Mouse (Mus musculus) gastrocnemius, adult 2 months (tissue): ENCODE measurements around the gene Gatad2a. TPM values are rescaled to one million over a fixed set of nuclear protein-coding genes. Genes with fewer than 3 reads are reported as not detected.
"Not testable (repeated sequence)": the region's sequence is repeated elsewhere in the genome, so short reads cannot be mapped to it uniquely, and the experiment has no call there.

Source experiments
- DNase-seq: peaks from one replicate; pipeline ENCODE4 v3.0.0; 2022
- H3K27ac ChIP-seq: fragments of 200-600 bp; 2 replicates; pipeline ENCODE4 v1.8.1; 2022; ENCODE audit warnings: mild to moderate bottlenecking
- H3K4me3 ChIP-seq: fragments of 200-600 bp; 2 replicates; pipeline ENCODE4 v1.8.1; 2022; ENCODE audit warnings: mild to moderate bottlenecking, moderate library complexity
- CTCF ChIP-seq: fragments of 200-600 bp; IDR thresholded peaks from 2 replicates; pipeline ENCODE4 v1.8.1; 2022; ENCODE audit warnings: antibody characterized with exemption, mild to moderate bottlenecking, moderate library complexity
- intact Hi-C: fragments of 180-260 bp; cut with DNase I; formaldehyde crosslinking; loops from one replicate; pipeline ENCODE4 v1.15.1; 2025
- long read RNA-seq, 2 experiments: library from polyadenylated mRNA; stranded (forward); transcript quantifications; one replicate each; pipeline ENCODE4 v2.0.0; 2021
- total RNA-seq, 2 experiments: library from RNA; stranded (reverse); gene quantifications; 2 replicates each; pipeline ENCODE4 v1.2.3; 2021

The Gatad2a gene
- 10 to 100 TPM; 26.5 to 32.6 TPM for total RNA-seq
- long read RNA-seq, experiment 1, transcript Gatad2a-202 (13 exons, 3,363 nt): major isoform, 12 of 66 reads
- long read RNA-seq, experiment 1, partial matches to known transcripts: 3 of 66 reads
- long read RNA-seq, experiment 1, other reads (novel, unspliced or antisense): 47 of 66 reads
- long read RNA-seq, experiment 2, transcript Gatad2a-202 (13 exons, 3,363 nt): major isoform, 12 of 45 reads
- long read RNA-seq, experiment 2, partial matches to known transcripts: 6 of 45 reads
- long read RNA-seq, experiment 2, other reads (novel, unspliced or antisense): 26 of 45 reads

DNA sequence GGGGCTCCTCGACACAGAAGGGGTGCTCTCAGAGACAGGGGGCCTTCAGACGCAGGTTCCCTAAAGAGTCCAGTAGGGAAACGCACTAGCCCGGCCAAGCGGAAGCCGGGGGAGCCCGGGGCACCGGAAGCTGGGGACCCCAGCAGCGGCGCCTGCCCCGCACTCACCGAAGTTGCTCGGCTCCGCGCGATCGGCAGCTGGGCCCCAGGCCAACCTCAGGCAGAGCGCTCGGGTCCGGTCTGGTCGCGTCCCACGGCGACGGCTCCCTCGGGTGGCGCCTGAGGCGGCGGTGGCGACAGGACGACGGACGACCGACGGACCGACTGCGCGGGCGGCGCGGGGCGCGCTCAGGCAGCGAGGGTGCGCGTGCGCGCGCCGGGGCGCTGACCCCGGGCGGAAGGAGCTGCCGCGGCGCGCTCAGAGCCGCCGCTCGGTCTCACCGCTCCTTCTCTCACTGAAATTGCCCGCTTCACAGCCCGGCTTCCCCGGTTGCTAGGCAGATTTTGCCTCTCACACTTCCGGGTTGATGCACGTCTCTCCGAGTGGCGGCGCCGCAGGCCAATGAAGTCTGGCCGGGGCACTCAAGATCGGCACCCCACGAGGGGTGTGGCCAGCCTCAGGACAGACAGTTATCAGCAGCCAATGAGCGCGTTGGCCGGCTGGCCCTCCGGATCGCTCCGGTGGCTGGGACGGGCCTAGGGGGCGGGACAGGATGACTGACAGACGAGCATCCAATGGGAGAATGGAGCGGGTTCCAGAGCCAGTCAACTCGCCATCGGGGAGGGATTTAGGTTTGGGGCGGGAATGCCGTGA lies at the start of gene Gatad2a:
Gene Gatad2a, minus strand, starts transcription at position 609 of the 813 bp plus-strand sequence.
- intact Hi-C loops: loop anchor here (2.0 kb wide), 1 partner anchor 21 kb away; no protein-coding TSS in a partner anchor
- H3K27ac ChIP-seq: peak within 1 kb of the TSS; percentile 98
- no peak for TF ChIP-seq CTCF
- peak; percentile 100 for DNase-seq
- H3K4me3 ChIP-seq: peak within 1 kb of the TSS; percentile 80

DNA sequence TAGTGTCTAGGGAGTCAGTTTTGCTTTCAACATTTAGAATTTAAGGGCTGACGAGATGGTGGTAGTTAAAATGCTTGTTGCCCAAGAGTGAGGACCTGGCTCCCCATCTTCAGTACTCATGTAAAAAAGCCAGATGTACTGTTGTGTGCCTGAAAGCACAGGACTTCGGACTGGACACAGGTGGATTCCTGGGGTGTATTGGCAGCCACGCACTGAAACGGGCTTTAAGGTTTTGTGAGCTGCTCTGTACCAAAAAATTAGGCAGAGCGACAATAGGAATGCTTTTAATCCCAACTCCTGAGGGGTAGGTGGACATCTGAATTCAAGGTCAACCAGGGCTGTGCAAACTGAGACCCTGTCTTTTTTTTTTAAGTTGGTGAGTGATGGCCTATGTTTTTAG lies 47.8 kb upstream of the Gatad2a start:
- intact Hi-C loops: no loop called here
- DNase-seq: no peak
- no peak for TF ChIP-seq CTCF
- Histone ChIP-seq H3K27ac (no peak overlapping the region), H3K4me3 (peak overlapping the region; percentile 99)

DNA sequence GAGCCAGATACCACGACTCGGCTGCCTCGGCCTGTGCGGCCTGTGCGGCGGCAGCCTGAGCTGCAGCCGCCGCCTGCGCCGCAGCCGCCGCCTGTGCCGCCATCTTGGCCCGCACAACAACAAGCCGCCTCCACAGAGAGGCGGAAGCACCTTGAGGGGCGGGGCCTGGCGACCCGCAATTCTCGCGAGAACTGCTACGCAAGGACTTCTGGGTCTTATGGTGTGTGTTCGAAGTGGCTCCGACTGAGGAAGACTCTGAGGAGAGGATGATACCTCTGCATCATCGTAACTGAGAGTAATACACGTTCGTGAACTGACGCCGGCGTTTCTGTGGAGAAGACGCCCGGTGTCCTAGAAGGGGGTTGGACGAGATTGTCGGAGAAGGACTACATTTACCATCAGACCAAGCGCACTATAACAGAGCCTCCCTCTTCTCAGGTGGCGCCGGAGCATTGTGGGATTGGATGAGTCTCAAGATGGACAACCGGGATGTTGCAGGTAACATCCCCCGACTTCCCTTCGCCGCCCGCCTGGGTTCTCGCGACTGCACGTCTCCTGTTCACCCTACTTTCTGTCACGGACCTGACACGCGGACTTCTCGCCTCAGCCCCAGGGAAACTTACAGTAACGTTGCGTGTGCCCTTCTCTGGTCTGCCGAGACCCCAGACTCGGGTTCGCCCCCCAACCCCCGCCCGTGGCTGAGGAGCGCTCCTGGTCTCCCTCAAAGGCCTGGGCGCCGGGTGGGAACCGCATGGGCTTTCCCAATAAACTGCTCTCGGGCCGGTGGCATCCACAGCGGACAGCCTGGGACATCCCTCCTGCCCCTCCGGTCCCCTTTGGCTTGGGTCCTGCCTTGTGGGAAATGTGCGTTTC lies 46.6 kb upstream of the Gatad2a start, which contains the start of the genes Mau2 and Sugp1:
Gene Mau2, minus strand, starts transcription at position 152 of the 873 bp plus-strand sequence.
Gene Sugp1, plus strand, starts transcription at position 231 of the 873 bp plus-strand sequence.
- intact Hi-C loops: no loop called here
- DNase-seq: peak; percentile 98
- TF ChIP-seq CTCF: no peak
- Histone ChIP-seq H3K27ac (peak within 1 kb of the TSS; percentile 99), H3K4me3 (peak within 1 kb of the TSS; percentile 99)

DNA sequence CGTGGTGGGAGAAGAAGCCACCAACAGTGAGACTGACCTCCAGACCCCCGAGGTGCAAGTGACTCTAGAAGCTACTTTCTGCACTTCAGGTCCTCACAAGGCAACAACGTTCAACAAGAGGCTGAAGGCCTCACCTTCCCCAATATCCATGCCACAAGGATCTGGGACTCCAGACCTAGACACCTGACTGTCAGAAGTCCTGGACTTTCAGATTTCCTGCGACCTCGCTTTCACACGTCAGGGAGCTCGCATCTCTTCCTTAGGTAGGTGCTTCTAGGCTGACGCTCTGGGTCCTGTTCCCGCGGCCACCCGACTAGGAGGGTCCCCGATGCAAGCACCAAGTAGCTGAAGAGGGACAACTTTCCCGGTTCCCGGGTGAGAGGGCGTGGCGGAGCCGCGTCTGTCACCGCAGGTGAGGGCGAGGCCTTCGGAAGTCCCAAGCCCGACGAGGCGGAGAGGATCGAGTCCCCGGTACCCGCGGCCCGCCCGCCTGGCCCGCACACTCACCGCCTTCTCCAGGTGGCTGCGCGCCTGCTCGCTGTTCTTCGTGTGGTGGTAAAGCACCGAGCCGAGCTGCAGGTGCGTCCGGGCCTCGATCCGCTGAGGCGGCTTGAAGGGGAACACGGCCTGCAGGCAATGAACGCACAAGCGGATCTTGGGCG lies 45.8 kb upstream of the Gatad2a start:
- TF ChIP-seq CTCF: no peak
- Histone ChIP-seq H3K27ac (peak overlapping the region; percentile 99), H3K4me3 (peak overlapping the region; percentile 99)
- intact Hi-C loops: no loop called here
- DNase-seq: no peak

DNA sequence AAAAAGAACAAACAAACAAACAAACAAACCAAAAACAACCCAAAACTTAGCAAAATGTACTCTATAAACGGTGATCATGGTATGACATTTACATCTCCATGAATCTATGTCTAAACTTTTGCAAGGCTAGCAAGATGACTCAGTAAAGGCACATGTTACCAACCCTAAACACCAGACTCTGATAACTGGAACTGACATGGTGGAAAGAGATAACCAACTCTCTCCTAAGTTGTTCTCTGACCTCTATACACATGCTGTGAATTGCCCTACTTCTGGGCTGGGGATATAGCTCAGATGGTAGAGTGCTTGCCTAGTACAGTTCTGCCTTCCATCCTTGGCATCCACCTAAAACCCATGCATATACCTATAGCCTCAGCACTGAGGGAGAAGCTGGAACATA lies 41.8 kb upstream of the Gatad2a start:
- intact Hi-C loops: no loop called here
- H3K4me3 ChIP-seq: no peak overlapping the region
- H3K27ac ChIP-seq: no peak overlapping the region
- no peak for DNase-seq
- TF ChIP-seq CTCF: no peak

DNA sequence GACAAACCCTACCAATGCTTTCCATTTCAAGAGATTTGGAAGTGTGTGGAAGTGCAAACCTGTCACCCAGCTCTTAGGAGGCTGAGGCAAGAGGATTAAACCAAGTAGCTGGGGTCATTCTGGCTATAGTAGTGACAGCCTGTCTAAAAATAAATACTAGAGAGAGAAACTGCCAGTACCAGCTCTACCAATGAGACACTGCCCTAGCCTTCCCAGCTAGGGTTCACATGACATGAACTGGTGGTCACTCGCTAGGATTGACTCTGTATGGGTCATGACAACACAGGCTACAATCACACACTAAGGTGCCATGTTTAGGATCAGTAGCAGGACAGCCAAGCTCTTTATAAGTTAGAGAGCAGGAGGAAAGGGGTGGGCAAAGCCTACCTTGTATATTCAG lies 34.1 kb upstream of the Gatad2a start:
- Histone ChIP-seq H3K4me3 (no peak overlapping the region), H3K27ac (peak overlapping the region; percentile 76)
- intact Hi-C loops: no loop called here
- DNase-seq: peak; percentile 33
- no peak for TF ChIP-seq CTCF

DNA sequence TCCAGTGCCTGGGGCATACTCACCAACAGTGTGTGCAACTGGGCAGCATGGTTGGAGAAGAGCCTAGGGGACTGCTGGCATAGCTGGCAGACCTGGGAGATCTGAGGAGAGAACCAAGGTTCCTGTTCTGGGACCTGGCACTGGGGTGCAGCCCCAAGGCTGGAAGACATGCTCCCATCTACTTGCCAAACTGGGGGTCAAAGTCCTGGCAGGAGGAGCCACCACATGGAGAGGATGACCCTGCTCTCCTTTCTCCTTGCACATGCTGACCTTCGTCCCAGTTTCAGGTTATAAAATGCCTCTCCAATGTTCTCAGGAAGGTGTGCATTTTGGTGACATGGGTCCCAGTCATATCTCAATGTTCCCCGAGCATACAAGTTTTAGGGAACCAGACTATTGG lies 30.0 kb upstream of the Gatad2a start:
- Histone ChIP-seq H3K27ac (no peak overlapping the region), H3K4me3 (no peak overlapping the region)
- DNase-seq: no peak
- intact Hi-C loops: no loop called here
- TF ChIP-seq CTCF: no peak

DNA sequence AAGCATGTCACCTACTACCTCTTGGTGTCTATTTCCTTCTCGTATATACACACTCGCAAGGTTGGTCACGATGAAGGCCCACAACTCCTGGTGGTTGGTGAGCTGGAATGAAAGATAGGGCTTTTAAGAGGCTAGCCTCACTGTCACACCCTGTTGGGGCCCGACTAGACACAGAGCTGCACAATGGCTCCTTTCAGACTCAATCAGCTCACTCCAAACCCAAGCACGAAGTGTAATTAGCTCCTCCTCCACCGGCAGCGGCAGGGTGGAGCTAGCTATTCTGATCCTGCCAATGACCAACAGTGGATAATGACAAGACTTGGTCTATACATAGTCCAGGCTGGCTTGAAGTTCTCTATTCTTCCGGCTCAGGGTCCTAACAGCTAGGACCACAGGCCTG lies 27.4 kb upstream of the Gatad2a start:
- no peak overlapping the region for H3K4me3 ChIP-seq
- no peak overlapping the region for H3K27ac ChIP-seq
- TF ChIP-seq CTCF: no peak
- no peak for DNase-seq
- intact Hi-C loops: no loop called here

DNA sequence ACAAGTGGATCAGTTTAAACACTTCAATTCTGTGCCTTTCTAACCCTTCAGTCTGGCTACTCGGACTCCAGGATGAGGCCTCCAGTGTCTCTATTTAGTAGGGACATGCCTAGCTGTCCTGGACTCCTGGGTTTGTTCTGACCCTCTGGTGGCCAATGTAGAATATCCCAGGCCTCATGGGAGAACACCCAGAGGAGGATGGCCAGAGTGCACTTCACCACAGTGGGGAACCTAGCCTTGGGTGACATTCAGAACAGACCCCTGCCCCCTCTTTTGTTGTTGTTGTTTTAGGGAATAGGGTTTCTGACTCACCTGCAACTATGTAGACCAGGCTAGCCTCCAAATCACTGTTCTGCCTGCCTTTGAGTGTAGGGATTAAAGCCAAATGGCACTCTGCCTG lies 18.8 kb upstream of the Gatad2a start:
- Histone ChIP-seq H3K4me3 (no peak overlapping the region), H3K27ac (no peak overlapping the region)
- DNase-seq: no peak
- intact Hi-C loops: no loop called here
- TF ChIP-seq CTCF: no peak

DNA sequence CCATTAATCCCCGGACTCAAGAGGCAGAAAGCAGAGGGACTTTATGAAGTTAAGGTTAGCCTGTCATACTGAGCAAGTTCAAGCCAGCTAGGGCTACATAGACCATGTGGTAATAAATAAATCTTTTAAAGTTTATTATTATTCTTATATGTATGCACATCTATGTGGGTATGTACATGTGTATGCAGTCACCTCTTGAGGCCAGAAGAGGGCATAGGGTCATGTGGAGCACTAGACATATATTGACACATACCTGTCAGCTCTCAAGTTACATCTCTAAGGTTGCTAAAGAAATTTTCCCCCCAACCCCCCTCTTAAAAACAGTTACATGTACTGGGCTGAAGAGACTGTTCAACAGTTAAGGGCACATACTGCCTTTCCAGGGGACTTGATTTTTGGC lies 16.6 kb upstream of the Gatad2a start:
- no peak for TF ChIP-seq CTCF
- Histone ChIP-seq H3K27ac (no peak overlapping the region), H3K4me3 (no peak overlapping the region)
- intact Hi-C loops: no loop called here
- no peak for DNase-seq

DNA sequence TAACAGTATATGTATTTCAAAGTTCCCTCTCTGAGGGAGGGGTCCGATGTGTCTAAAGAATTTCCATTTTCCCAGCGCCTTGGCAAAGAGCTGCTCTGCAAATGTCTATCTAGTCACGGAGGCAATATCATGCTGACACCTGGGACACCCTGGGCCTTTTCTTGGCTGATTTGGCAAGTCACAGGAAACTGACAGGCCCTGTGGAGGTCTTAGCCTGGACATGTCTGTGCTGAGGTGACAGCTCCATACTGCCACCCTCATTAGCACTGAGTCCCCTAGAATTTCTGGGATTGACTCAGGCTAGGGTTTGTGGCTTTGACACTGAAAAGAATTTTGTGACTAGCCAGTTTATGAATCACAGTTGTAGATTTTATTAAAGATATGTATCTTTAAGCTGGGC lies 16.2 kb upstream of the Gatad2a start:
- H3K27ac ChIP-seq: no peak overlapping the region

DNA sequence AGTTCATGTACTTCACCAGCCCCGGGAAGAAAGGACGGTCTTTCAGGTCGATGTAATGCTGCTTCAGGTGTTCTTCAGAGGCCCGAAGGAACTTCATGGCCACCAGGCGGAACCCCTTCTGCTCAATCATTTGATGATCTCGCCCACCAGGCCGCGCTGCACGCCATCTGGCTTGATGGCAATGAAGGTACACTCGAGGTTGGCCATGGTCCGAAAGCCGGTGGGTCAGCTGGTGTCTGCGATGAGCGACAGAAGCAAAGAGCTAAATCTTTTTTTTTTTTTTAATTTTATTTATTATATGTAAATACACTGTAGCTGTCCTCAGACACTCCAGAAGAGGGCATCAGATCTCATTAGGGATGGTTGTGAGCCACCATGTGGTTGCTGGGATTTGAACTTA lies 14.6 kb upstream of the Gatad2a start:
- H3K27ac ChIP-seq, intact Hi-C loops, H3K4me3 ChIP-seq, DNase-seq: not testable (repeated sequence)

More for the DNA sequence above, 16.2 kb upstream of the Gatad2a start:
- intact Hi-C loops: no loop called here
- no peak overlapping the region for H3K4me3 ChIP-seq
- DNase-seq: no peak
- no peak for TF ChIP-seq CTCF
